Mouse (Mus musculus): Measurements from ENCODE around the gene Phc1.

Gene Phc1

GRCm38 (mm10) chr6:122293796-122294195 lies 46.6 kb downstream of the Phc1 start:
- no peak for DNase-seq

- no peak for DNase-seq
These were observed 47.2 kb downstream of the Phc1 start for GRCm38 (mm10) chr6:122293121-122293520.

GRCm38 (mm10) chr6:122292184-122292583 lies 48.2 kb downstream of the Phc1 start:
- DNase-seq = no peak

- DNase-seq = no peak
These were observed 48.6 kb downstream of the Phc1 start for GRCm38 (mm10) chr6:122291735-122292134.

GRCm38 (mm10) chr6:122291264-122291663 lies 49.1 kb downstream of the Phc1 start:
- DNase-seq = no peak

GRCm38 (mm10) chr6:122290253-122290652 lies 50.1 kb downstream of the Phc1 start:
- DNase-seq = no peak

GRCm38 (mm10) chr6:122289313-122289712 lies 51.0 kb downstream of the Phc1 start:
- no peak for DNase-seq

- no peak for DNase-seq
These were observed 52.1 kb downstream of the Phc1 start for GRCm38 (mm10) chr6:122288263-122288662.

- DNase-seq = no peak
These were observed 55.5 kb downstream of the Phc1 start for GRCm38 (mm10) chr6:122284823-122285222.

GRCm38 (mm10) chr6:122284304-122284703 lies 56.1 kb downstream of the Phc1 start:
- no peak for DNase-seq

- no peak for DNase-seq
These were observed 56.9 kb downstream of the Phc1 start for GRCm38 (mm10) chr6:122283429-122283828.

- no peak for DNase-seq
These were observed 57.6 kb downstream of the Phc1 start, which contains the start of gene Klrg1 for GRCm38 (mm10) chr6:122282782-122283181. Klrg1 (minus strand) TSS chr6:122282882.

GRCm38 (mm10) chr6:122276565-122276964 lies 63.8 kb downstream of the Phc1 start:
- DNase-seq = no peak

GRCm38 (mm10) chr6:122274546-122274945 lies 65.8 kb downstream of the Phc1 start:
- no peak for DNase-seq

- no peak for DNase-seq
These were observed 70.2 kb downstream of the Phc1 start for GRCm38 (mm10) chr6:122270152-122270551.

GRCm38 (mm10) chr6:122269170-122269569 lies 71.2 kb downstream of the Phc1 start:
- no peak for DNase-seq

- peak; percentile 90 for DNase-seq
These were observed 71.8 kb downstream of the Phc1 start for GRCm38 (mm10) chr6:122268561-122268960.

Data from cerebellum, adult 11-12 months (tissue).